Mouse (Mus musculus): ENCODE measurements at regions not wholly inside any gene's neighbourhood (a gene's known extent, or its start where the extent isn't known, plus 50 kb on each side); places are given as distances from the start of the nearest gene placed in this dataset.

GRCm38 (mm10) chr10:8667244-8667643 is 148.6 kb upstream of the Ust start:
- DNase-seq: peak; percentile 14 to 32
- intact Hi-C loops (cut with DNase I): no loop called here

GRCm38 (mm10) chr10:8658934-8659294 is 140.3 kb upstream of the Ust start:
- intact Hi-C loops (cut with DNase I): no loop called here
- no peak for DNase-seq

GRCm38 (mm10) chr10:8658024-8658933 is 139.7 kb upstream of the Ust start:
- intact Hi-C loops (cut with DNase I): no loop called here
- DNase-seq: peak in 1 of 2 experiments; percentile 4

- intact Hi-C loops (cut with DNase I): no loop called here
- DNase-seq: no peak
These were observed 138.8 kb upstream of the Ust start for GRCm38 (mm10) chr10:8657176-8658023.

GRCm38 (mm10) chr10:8653651-8654050 is 135.0 kb upstream of the Ust start:
- no peak for DNase-seq
- intact Hi-C loops (cut with DNase I): no loop called here

GRCm38 (mm10) chr10:8642266-8642665 is 123.6 kb upstream of the Ust start:
- intact Hi-C loops (cut with DNase I): no loop called here
- DNase-seq: no peak

GRCm38 (mm10) chr10:8624229-8624911 is 105.7 kb upstream of the Ust start:
- no peak for DNase-seq
- intact Hi-C loops (cut with DNase I): no loop called here

- intact Hi-C loops (cut with DNase I): no loop called here
- no peak for DNase-seq
These were observed 100.1 kb upstream of the Ust start for GRCm38 (mm10) chr10:8618676-8619075.

- intact Hi-C loops (cut with DNase I): no loop called here
- DNase-seq: no peak
These were observed 96.9 kb upstream of the Ust start for GRCm38 (mm10) chr10:8615452-8616025.

- intact Hi-C loops (cut with DNase I): no loop called here
These were observed 71.4 kb upstream of the Ust start for GRCm38 (mm10) chr10:8589871-8590533.

GRCm38 (mm10) chr10:8589106-8589505 is 70.5 kb upstream of the Ust start:
- intact Hi-C loops (cut with DNase I): no loop called here
- DNase-seq: no peak

More at GRCm38 (mm10) chr10:8589871-8590533, 71.4 kb upstream of the Ust start:
- DNase-seq: no peak

GRCm38 (mm10) chr10:8584389-8584908 is 65.8 kb upstream of the Ust start:
- DNase-seq: no peak
- intact Hi-C loops (cut with DNase I): no loop called here

- intact Hi-C loops (cut with DNase I): no loop called here
- no peak for DNase-seq
These were observed 65.1 kb upstream of the Ust start for GRCm38 (mm10) chr10:8583552-8584388.

- intact Hi-C loops (cut with DNase I): no loop called here
- no peak for DNase-seq
These were observed 61.7 kb upstream of the Ust start for GRCm38 (mm10) chr10:8580298-8580697.

- intact Hi-C loops (cut with DNase I): no loop called here
- no peak for DNase-seq
These were observed 59.2 kb upstream of the Ust start for GRCm38 (mm10) chr10:8577642-8578356.

Measured in heart, postnatal 10 days (tissue).